Mouse (Mus musculus): ENCODE results near the gene Napb. TPM values are rescaled to one million over a fixed set of nuclear protein-coding genes. Genes with fewer than 3 reads are reported as not detected.

Napb gene
- polyA plus RNA-seq, 1 experiment from 2014 or later: 2.7 TPM

Other genes starting within 250 kb of the Napb start
- gene Nxt1, start 59.9 kb downstream of the Napb start, polyA plus RNA-seq (2014; fragmentation: Nextera tagmentation; extraction: Ambion mirVana): 109 and 136 TPM in 2 replicates
- gene Gzf1, start 51.4 kb downstream of the Napb start, polyA plus RNA-seq (2014; fragmentation: Nextera tagmentation; extraction: Ambion mirVana): 13.8 and 25.9 TPM in 2 replicates
- gene Cstl1, start 17.9 kb upstream of the Napb start, polyA plus RNA-seq (2014; fragmentation: Nextera tagmentation; extraction: Ambion mirVana): not detected in 2 replicates
- gene Cst11, start 39.0 kb upstream of the Napb start, polyA plus RNA-seq (2014; fragmentation: Nextera tagmentation; extraction: Ambion mirVana): not detected in 2 replicates
- gene 8030411F24Rik, start 49.5 kb upstream of the Napb start, polyA plus RNA-seq (2014; fragmentation: Nextera tagmentation; extraction: Ambion mirVana): not detected in 2 replicates
- gene Cst12, start 56.9 kb upstream of the Napb start, polyA plus RNA-seq (2014; fragmentation: Nextera tagmentation; extraction: Ambion mirVana): not detected in 2 replicates
- gene Cst8, start 66.3 kb upstream of the Napb start, polyA plus RNA-seq (2014; fragmentation: Nextera tagmentation; extraction: Ambion mirVana): not detected in 2 replicates
- not detected in 2 replicates for gene Cst13, start 87.6 kb upstream of the Napb start, polyA plus RNA-seq (2014; fragmentation: Nextera tagmentation; extraction: Ambion mirVana)
- not detected in 2 replicates for gene Cst9, start 102.7 kb upstream of the Napb start, polyA plus RNA-seq (2014; fragmentation: Nextera tagmentation; extraction: Ambion mirVana)
- gene 9230104L09Rik, start 132.6 kb upstream of the Napb start, polyA plus RNA-seq (2014; fragmentation: Nextera tagmentation; extraction: Ambion mirVana): not detected in 2 replicates
- gene Cst3, start 143.2 kb upstream of the Napb start, polyA plus RNA-seq (2014; fragmentation: Nextera tagmentation; extraction: Ambion mirVana): 391 and 459 TPM in 2 replicates

All from kidney, embryonic 14.5 days (tissue).